Mouse (Mus musculus) spleen, adult 18-20 months (tissue): ENCODE data around the gene Abcc3.
"Not testable (repeated sequence)": the region's sequence is repeated elsewhere in the genome, so short reads cannot be mapped to it uniquely, and the experiment has no call there.

ENCODE experiments used
- DNase-seq, 2 experiments: peaks; one replicate each; pipeline ENCODE4 v3.0.0; 2022; ENCODE audit warnings: mixed read lengths in 2 of 2

The Abcc3 gene

DNA sequence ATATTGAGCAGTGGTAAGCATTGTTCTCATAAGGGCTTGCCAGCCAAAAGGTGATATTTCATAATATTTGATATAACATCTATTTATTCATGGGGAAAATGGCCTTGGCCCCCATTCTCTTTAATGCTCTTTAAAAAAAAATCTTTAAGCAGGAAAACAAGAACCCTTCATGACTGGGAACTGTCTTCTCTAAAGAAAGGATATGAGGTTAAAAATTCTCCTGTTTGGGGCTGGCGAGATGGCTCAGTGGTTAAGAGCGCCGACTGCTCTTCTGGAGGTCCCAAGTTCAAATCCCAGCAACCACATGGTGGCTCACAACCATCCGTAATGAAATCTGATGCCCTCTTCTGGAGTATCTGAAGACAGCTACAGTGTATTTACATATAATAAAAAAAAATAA is 9.2 kb upstream of the Abcc3 start:
- DNase-seq: not testable (repeated sequence)

DNA sequence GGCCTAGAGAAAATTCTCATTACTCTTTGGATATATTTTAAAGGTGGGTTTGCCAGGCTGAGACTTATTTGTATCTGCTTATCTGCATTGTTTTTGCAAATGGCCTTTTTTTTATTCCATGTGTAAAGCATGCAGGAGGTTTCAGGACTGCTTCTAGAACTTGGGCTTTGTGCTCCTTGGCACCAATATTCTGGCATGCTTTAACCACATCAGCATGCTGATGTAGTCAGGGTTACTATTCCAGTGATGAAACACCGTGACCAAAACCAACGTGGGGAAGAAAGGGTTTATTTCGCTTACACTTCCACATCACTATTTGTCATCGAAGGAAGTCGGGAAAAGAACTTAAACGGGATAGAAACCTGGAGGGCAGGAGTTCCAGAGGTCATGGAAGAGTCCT is 8.2 kb upstream of the Abcc3 start:
- no peak for DNase-seq

DNA sequence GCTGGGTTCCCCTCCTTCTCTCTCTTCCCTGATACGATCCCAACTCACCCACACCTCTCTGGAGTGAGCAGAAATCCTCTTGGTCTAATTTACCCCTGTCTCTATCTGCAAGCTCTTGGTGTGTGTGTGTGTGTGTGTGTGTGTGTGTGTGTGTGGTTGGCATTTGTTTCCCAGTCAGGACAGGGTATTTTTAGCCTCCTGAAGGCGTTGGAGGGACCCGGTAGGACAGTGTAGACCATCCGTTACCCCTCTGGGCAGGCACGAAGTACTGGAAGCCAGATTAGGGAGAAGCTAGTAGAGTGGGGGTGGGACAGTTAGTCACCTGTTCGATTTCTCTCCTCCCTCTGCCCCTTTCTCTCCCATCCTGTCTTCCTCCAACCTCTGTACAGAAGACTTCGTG is 1.3 kb upstream of the Abcc3 start:
- DNase-seq: no peak

- not testable (repeated sequence) for DNase-seq
These were observed 693 bp upstream of the Abcc3 start for GRCm38 (mm10) chr11:94393490-94393889.

DNA sequence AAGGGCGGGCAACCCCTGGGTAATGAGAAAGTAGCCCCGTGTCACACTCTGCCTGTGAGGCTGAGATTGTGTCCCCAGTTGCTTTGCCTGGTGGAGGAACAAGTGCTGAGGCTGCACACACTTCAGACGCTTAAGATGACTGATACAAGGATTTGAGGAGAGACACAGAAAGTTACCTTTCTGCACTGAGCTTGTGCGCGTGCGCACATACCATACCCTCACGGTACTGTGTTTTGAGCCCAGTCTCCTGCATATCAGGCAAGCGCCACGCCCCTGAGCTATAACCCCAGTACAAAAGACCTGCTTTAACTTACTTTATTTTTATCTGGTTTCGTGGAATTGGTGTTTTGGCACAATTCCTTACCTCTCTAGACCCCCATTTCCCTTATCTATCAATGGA is 1.1 kb downstream of the Abcc3 start:
- no peak for DNase-seq

GRCm38 (mm10) chr11:94390825-94391224 is 2.0 kb downstream of the Abcc3 start:
- DNase-seq: no peak

DNA sequence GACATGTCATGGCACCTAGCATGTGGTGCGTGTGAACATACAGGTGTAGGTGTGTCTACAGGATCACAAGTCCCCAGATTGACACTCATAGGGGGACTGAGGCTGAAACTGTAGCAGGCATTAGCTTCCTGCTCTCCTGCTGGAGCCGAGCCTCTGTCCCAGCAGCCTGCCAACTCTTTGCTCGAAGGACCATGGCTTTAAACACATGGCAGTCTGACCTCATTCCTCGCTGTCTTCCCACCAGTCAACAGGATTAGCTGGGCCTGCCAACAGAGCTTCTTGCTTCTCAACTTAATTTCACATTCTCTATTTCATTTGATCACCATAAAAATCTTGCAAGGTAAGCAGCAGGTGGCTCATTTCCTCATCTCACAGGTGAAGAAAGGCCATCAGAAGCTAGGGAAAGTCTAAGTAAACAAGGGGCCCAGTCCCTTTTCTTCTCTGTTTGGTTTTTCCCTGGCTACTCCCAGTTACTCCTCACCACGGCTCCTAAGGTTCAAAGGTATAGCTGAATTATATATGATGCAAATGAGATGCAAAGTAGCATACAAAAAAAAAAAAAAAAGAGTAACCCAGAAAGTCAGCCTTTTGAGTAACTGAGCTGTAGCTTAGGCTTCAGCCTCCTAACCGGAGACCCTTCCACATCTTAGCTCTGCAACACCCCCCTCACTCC is 2.9 kb downstream of the Abcc3 start:
- DNase-seq: no peak

GRCm38 (mm10) chr11:94389021-94389420 is 3.8 kb downstream of the Abcc3 start:
- no peak for DNase-seq

DNA sequence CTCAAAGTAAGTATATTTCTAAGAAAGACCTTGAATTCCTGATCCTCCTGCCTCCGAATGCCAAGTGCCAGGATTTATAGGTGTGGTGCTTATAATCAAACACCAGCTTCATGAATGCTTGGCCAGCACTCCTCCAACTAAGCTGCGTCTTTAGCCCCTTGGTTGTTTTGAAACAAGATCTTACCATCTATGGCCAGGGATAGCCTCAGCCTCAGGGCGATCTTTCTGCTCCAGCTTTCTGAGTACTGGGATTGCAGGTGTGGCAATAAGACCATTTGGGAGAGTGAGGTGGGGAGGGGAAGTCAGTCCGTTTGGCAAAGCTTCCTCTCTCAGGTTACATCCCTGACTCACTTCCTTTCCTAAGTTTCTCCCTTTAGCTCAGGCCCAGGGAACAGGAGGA is 5.0 kb downstream of the Abcc3 start:
- DNase-seq: no peak

- DNase-seq: peak; percentile 35 to 49
These were observed 6.6 kb downstream of the Abcc3 start for GRCm38 (mm10) chr11:94385977-94386771.

DNA sequence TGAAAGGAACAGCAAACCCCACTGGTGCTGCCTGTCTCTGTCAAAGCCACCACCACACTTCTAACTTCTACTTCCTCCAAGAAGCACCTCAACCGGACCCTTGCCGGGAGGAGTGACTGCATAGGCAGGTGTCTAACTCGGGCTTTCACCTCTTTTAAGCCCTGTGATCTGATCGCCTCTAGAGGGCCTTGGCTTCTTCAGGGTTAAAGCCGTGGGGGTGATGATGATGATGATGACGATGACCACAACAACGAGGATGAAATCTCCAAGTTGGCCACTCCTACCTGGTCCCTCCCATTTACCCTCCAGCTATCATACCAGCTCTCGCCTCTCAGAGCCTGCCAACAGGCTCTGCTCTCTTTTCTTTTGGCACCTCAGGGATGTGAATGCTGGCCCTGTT is 13.1 kb downstream of the Abcc3 start:
- no peak for DNase-seq

GRCm38 (mm10) chr11:94379061-94379460 is 13.7 kb downstream of the Abcc3 start:
- no peak for DNase-seq

- DNase-seq: no peak
These were observed 18.4 kb downstream of the Abcc3 start for GRCm38 (mm10) chr11:94374276-94374948.

DNA sequence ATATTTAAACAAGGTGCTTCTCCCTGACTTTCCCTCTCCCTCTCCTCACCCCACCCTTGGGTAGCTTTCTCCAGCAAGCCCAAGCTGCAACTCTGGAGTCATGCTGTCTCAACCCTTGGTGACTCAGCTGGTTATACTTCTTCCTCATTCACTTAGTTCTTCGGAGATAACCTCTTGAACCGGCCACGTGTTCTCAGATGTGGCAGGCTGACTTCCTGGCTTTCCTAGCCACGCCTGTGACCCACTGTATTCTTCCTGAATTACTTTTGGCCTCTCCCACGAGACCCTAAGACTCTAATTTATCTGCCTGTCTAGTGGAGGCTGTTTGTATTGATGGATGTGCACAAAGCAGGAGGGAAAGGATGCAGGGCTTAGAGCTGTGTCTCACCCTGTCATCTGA is 22.0 kb downstream of the Abcc3 start:
- no peak for DNase-seq

- no peak for DNase-seq
These were observed 22.8 kb downstream of the Abcc3 start for GRCm38 (mm10) chr11:94369981-94370380.

DNA sequence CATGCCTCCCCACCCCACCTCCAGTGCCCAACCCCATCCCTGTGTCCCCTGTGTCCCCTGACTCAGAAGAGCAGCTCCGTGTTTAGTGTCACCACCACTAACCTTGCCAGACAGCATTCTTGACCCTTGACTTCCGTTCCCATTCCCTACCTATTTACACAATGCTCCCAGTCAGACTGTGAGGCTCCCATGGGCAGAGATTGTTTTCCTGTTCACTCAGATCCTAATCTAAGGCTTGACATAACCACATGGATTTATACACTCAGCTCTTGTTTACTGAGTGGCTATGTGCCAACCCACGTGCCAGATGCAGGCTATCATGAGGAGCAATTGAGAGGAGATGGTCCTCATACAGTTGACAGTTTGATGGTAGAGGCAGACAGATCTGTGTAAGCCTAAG is 27.5 kb downstream of the Abcc3 start:
- DNase-seq: no peak

- no peak for DNase-seq
These were observed 29.1 kb downstream of the Abcc3 start for GRCm38 (mm10) chr11:94363690-94364089.

GRCm38 (mm10) chr11:94362101-94362500 is 30.7 kb downstream of the Abcc3 start:
- DNase-seq: no peak

DNA sequence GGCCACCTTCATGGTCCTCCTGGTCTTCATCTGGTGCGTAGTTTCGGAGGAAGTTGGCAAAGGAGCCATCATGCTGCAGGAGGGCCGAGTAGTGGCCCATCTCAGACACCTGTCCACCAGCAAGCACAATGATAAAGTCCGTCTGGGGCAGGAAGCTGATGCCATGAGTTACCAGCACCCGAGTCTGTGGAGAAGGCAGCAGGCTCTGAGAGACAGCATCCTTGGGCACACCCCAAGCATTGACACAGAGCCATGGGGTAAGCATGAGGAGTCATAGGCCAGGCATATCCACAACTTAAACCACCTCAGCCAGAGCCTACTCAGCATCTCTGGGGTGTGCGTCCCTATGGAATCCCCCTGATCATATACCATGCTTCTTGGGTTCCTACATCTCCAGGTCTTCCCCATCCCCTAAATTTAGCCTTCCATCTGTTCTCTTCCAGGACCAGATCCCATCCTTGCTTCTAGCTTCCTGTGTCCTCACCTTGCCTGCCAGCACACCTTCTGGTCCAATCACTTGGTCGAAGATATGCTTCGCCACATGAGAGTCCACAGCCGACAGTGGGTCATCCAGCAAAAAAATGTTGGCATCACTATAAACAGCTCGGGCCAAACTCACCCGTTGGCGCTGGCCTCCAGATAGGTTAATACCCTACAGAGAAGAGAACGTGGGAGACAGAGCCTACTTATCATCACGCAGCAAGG is 31.5 kb downstream of the Abcc3 start:
- DNase-seq: no peak

GRCm38 (mm10) chr11:94359168-94359567 is 33.6 kb downstream of the Abcc3 start:
- DNase-seq: no peak

GRCm38 (mm10) chr11:94355521-94356217 is 37.1 kb downstream of the Abcc3 start:
- DNase-seq: no peak

DNA sequence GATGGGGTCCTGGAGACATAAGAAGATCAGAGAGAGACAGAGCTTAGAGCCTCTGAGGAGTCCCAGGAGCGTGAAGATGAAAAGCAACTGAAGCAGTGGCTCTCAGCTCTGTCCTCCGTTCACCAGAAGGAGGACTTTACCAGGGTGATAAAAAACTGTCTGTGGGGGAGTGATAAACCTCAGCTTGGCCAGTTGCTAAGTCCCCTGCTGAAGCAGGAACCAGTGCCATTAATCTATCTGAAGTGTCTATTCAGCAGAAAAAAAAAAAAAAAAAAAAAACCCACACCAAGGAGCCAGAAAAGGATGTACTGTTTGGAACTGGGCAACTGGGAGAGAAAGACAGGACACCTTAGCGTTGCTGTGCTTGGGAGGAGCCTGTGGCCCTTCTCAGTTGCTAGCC is 41.7 kb downstream of the Abcc3 start:
- no peak for DNase-seq

- no peak for DNase-seq
These were observed 42.5 kb downstream of the Abcc3 start for GRCm38 (mm10) chr11:94350337-94350736.
